Mouse (Mus musculus) heart, adult 9 months (tissue): Measurements from ENCODE around the gene H2-Eb2.

Source experiments
- DNase-seq, 2 experiments: peaks; one replicate each; pipeline ENCODE4 v3.0.0; 2022; ENCODE audit warnings: low spot score in 2 of 2

The H2-Eb2 gene

GRCm38 (mm10) chr17:34325436-34325835, at the start of gene H2-Eb2:
H2-Eb2 (plus strand) TSS chr17:34325665.
- no peak for DNase-seq

- DNase-seq = no peak
Observed at GRCm38 (mm10) chr17:34280499-34281038, 44.9 kb upstream of the H2-Eb2 start.

- DNase-seq = no peak
Observed at GRCm38 (mm10) chr17:34281836-34282235, 43.6 kb upstream of the H2-Eb2 start.

GRCm38 (mm10) chr17:34285371-34285770, 40.1 kb upstream of the H2-Eb2 start:
- no peak for DNase-seq

DNA sequence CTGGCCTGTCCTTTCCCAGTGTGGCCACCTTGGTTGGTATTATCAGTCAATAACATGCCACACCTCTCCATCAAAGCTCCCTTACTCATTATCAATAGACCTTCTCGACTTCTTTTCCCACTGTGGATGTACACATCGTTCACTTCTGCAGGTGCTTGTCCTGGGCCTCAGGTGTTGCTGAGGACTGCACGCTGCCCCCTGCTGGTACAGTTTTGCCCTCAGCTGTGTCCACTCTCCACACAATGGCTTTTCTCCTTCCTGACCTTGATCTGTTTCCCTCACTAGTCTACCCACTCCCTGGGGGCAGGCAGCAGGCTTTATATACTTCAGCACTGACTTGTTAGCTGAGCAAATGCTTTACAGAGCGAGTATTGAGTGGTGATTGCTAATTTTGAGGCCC, 39.6 kb upstream of the H2-Eb2 start:
- DNase-seq = no peak

GRCm38 (mm10) chr17:34286501-34286900, 39.0 kb upstream of the H2-Eb2 start:
- no peak for DNase-seq

GRCm38 (mm10) chr17:34286999-34287398, 38.5 kb upstream of the H2-Eb2 start:
- DNase-seq = no peak

DNA sequence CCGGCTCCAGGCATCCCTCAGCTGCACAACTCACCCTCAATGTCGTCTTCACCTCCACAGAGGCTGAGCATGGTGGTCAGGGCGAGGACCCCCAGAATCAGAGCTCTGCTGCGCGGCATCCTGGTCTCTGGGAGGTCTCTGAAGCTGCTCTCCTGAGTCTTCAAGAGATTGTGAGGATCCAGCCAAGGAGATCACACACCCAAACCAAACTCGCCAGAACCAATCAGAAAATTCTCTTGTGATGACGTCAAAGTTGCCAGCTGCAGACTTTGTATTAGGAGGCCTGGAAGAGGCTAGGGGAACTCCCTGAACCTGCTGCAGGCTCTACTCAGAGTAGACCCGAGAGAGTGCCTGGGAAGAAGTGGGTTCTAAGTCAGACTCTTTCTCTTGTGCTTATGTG, 37.8 kb upstream of the H2-Eb2 start, which contains the start of gene H2-Aa:
Gene H2-Aa, minus strand, starts transcription at position 176 of the 400 bp plus-strand sequence.
- peak; percentile 86 to 91 for DNase-seq

DNA sequence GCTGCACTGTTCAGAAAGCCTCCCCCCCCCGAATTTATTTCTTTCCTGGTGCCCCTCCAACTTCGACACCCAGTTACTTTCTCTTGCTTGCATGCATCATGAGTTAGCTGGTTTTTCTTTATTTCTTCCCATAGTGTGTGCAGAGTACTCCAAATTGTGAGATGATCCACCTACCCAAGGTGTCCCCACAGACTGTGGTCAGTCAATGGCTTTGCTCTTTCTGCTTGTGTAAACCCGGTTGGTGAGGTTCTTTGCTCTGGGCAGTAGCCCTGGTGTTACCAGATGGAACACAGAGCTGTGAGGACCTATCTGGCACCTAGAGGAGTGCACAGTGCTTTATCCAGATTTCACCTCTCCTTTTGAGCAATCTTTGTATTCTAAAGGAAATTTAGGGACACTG, 37.3 kb upstream of the H2-Eb2 start:
- no peak for DNase-seq

DNA sequence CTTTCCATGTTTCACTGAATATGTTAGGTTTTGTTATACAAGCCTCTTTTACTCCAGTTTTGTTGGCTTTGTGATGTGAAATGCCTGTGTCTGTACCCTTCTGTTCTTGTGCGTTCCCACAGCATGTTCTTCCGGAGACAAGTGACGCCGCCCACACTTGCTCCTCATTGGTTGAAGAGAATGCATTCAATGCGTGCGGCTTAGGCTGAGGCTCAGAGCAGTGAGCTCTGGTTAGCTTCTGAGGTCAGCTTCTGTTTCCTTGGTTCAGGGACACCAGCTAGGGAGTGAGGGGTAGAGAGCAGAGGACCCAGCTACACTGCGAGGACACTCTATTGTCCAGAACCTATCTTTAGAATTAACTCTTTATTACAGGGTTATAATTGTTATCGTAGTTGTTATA, 33.9 kb upstream of the H2-Eb2 start:
- peak; percentile 61 to 64 for DNase-seq

DNA sequence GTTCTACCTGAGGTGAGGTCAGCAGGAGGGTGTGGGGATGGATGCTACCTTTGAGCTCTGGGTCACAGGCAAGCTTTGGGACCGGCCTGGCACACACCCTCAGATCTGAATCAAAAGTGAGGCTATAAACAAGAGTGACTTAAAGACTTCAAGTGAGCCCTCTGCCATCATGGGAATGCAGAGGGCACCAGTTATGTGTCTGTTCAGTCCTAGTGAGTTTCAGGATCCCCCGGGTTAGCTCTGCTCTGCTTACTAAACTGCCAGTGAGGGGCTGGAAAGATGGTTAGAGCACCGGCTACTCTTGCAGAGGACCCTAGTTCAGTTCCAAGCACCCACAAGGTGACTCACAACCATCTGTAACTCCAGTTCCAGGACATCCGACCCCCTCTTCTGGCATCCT, 32.9 kb upstream of the H2-Eb2 start:
- DNase-seq = no peak

DNA sequence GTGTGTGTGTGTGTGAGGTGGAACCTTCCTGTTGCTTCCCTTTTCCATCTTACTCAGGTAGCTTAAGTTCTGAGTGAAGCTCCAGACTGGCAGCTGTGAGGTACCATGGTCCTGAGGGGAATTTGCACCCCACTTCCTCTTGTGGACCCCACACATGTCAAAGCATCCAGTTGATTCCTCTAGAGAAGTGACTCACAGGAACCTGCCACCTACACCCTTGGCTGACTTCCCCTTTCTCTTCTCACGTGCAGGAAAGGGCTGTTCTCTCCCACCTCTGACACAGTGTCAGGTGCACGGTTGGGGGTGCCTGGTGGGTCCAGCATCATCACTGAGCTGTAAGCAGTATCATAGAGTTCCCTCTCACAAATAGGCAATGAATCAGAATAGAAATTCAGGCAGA, 31.9 kb upstream of the H2-Eb2 start:
- peak in 1 of 2 experiments; percentile 29 for DNase-seq

- DNase-seq = no peak
Observed at GRCm38 (mm10) chr17:34294249-34294648, 31.2 kb upstream of the H2-Eb2 start.

- DNase-seq = no peak
Observed at GRCm38 (mm10) chr17:34295307-34295706, 30.2 kb upstream of the H2-Eb2 start.

- DNase-seq = peak; percentile 85
Observed at GRCm38 (mm10) chr17:34295891-34296794, 29.3 kb upstream of the H2-Eb2 start.

GRCm38 (mm10) chr17:34299356-34299755, 26.1 kb upstream of the H2-Eb2 start:
- no peak for DNase-seq

GRCm38 (mm10) chr17:34300071-34300470, 25.4 kb upstream of the H2-Eb2 start:
- DNase-seq = no peak

- DNase-seq = peak in 1 of 2 experiments; percentile 32
Observed at GRCm38 (mm10) chr17:34300691-34301566, 24.5 kb upstream of the H2-Eb2 start.

DNA sequence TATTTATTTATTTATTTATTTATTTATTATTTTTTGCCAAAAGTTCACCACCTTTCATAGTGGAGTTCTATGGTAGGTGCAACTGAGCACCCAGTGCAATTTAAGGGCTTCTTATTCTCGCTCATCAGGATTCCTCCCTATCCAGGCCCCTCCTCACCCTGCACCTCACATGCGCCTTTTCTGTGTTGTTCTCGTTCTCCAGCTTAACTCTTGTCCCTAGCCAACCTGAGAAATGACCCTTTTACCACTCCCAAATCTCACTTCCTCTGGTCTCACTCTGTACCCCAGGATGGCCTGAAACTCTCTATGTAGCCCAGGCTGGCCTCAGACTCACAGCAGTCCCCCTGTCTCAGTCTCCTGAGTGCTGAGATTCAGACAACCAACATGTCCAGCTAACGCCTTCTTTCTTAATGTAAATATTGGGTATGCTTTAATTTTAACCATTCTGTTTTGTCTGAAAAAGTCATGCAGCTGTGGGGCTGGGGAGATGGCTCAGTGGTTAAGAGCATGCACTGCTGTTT, 23.7 kb upstream of the H2-Eb2 start:
- no peak for DNase-seq

GRCm38 (mm10) chr17:34303789-34304188, 21.7 kb upstream of the H2-Eb2 start:
- no peak for DNase-seq

GRCm38 (mm10) chr17:34304751-34305150, 20.7 kb upstream of the H2-Eb2 start:
- peak; percentile 78 to 82 for DNase-seq
